Mouse (Mus musculus) small intestine, adult 2 months (tissue): ENCODE results near the gene Ireb2. TPM values are rescaled to one million over a fixed set of nuclear protein-coding genes. Genes with fewer than 3 reads are reported as not detected.

Source experiments
- H3K27ac ChIP-seq: fragments of 200-500 bp; 2 replicates; pipeline ENCODE4 v1.5.1; 2012; ENCODE audit warnings: low read depth, low read length, control low read depth, inconsistent platforms; ENCODE audit not compliant: insufficient read depth
- H3K27me3 ChIP-seq: fragments of 200-500 bp; 2 replicates; pipeline ENCODE4 v1.6.1; 2012; ENCODE audit warnings: mild to moderate bottlenecking, moderate library complexity, low read length, inconsistent platforms; ENCODE audit not compliant: control insufficient read depth, insufficient read depth
- H3K36me3 ChIP-seq: fragments of 200-500 bp; 2 replicates; pipeline ENCODE4 v1.6.1; 2012; ENCODE audit warnings: mild to moderate bottlenecking, low read length, control low read depth, inconsistent platforms; ENCODE audit not compliant: control insufficient read depth, insufficient read depth
- H3K4me1 ChIP-seq: fragments of 200-500 bp; 2 replicates; pipeline ENCODE4 v1.6.1; 2012; ENCODE audit warnings: low read length, inconsistent platforms, mixed read lengths; ENCODE audit not compliant: control insufficient read depth, insufficient read depth, insufficient read length
- H3K4me3 ChIP-seq: fragments of 200-500 bp; 2 replicates; pipeline ENCODE4 v1.5.1; 2012; ENCODE audit warnings: low read depth, mild to moderate bottlenecking, control low read depth, inconsistent platforms, low read length, moderate library complexity
- CTCF ChIP-seq: fragments of 200-500 bp; IDR thresholded peaks from 2 replicates; pipeline ENCODE4 v1.5.1; 2012; ENCODE audit warnings: low read depth, mild to moderate bottlenecking, control low read depth, inconsistent platforms, low read length, moderate library complexity, mixed read lengths; ENCODE audit not compliant: insufficient replicate concordance, insufficient read length; ENCODE audit errors: extremely low read depth
- POLR2A ChIP-seq: fragments of 200-500 bp; IDR thresholded peaks from 2 replicates; pipeline ENCODE4 v1.6.1; 2012; ENCODE audit warnings: low read depth, mild to moderate bottlenecking, control low read depth, inconsistent platforms, low read length, moderate library complexity
- WGBS: fragments of 180-500 bp; shearing (Covaris S2); methylation state at CpG from one replicate; pipeline ENCODE4 v1.1.7; 2018; 5-methylcytosine and 5-hydroxymethylcytosine counted together
- polyA plus RNA-seq: library from polyadenylated mRNA; depleted of rRNA; stranded (reverse); fragments of >200 nt; gene quantifications from 2 replicates; pipeline ENCODE4 v1.2.3, GENCODE M21; 2012

Ireb2 gene
- polyA plus RNA-seq, 1 experiment, result 1.6 TPM

DNA sequence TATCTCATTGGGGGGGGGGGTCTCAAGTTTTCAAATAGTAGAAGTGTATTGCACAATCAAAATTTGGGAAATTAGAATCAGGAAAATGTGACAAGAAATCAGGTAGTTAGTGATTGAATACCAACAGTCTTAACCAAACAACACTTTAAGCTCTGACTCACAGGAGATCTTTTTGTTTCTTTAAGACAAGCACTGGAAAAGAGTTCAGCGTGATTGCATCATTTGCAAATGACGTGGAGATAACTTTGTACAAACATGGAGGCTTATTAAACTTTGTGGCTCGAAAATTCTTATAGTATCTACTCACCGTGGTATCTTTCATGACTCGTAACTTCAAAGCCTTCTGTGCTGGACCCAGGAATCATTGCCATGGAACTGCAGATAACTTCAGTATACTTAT lies 45.9 kb downstream of the Ireb2 start:
- whole genome bisulfite sequencing, result 43% methylated on average over 5 of the region's 5 CpGs
- no peak overlapping the region for H3K4me3 ChIP-seq
- no peaks in the 10 kb centered on the region for H3K27me3 ChIP-seq
- H3K27ac ChIP-seq, result no peak overlapping the region
- peaks cover 31% of the 10 kb centered on the region for H3K36me3 ChIP-seq
- TF ChIP-seq POLR2A, result no peak
- no peak for TF ChIP-seq CTCF
- no peaks in the 10 kb centered on the region for H3K4me1 ChIP-seq

DNA sequence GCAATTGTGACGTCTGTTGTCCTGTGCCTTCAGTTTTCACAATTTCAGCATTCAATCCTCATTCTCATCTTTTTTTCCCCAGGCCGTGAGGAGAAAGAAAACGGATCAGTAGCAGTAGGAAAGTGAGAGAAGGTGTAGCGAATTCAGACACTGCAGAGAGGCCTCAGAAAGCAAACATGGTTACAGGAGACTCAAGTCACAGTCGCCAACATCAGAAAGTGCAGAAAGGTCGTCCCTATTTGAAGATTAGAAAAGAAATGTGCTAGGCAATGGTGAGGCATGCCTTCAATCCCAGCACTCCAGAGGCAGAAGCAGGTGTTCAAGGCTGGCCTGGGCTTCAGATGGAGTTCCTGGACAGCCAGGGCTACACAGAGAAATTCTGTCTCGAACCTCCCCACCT lies 52.0 kb downstream of the Ireb2 start:
- H3K27me3 ChIP-seq, result no peaks in the 10 kb centered on the region
- WGBS, result 59% methylated on average over 7 of the region's 7 CpGs
- TF ChIP-seq CTCF (no peak), POLR2A (no peak)
- H3K4me1 ChIP-seq, result peaks cover 12% of the 10 kb centered on the region
- no peak overlapping the region for H3K4me3 ChIP-seq
- no peak overlapping the region for H3K27ac ChIP-seq
- H3K36me3 ChIP-seq, result peaks cover 4% of the 10 kb centered on the region; the same call in 1 of the 2 replicates

DNA sequence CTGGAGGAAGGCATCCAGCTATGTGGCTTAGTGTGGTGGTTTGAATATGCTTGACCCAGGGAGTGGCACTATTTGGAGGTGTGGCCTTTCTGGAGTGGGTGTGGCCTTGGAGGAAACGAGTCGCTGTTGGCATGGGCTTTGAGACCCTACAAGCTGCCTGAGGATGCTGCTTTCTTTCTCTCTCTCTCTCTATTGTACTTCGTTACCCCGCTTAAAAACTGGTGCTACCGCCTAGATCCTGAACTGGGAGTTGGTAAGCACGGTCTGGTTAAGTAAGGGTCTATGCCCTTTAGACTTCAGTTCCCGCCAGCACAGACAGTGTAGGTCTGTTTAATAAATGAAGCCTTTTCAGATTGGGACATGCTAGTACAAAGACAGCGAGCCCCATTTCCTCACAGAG lies 52.8 kb downstream of the Ireb2 start:
- Histone ChIP-seq H3K36me3 (peaks cover 4% of the 10 kb centered on the region; the same call in 1 of the 2 replicates), H3K27me3 (no peaks in the 10 kb centered on the region), H3K4me3 (no peak overlapping the region), H3K4me1 (peaks cover 13% of the 10 kb centered on the region), H3K27ac (no peak overlapping the region)
- TF ChIP-seq CTCF (no peak), POLR2A (no peak)
- WGBS, result 79% methylated on average over 8 of the region's 8 CpGs

DNA sequence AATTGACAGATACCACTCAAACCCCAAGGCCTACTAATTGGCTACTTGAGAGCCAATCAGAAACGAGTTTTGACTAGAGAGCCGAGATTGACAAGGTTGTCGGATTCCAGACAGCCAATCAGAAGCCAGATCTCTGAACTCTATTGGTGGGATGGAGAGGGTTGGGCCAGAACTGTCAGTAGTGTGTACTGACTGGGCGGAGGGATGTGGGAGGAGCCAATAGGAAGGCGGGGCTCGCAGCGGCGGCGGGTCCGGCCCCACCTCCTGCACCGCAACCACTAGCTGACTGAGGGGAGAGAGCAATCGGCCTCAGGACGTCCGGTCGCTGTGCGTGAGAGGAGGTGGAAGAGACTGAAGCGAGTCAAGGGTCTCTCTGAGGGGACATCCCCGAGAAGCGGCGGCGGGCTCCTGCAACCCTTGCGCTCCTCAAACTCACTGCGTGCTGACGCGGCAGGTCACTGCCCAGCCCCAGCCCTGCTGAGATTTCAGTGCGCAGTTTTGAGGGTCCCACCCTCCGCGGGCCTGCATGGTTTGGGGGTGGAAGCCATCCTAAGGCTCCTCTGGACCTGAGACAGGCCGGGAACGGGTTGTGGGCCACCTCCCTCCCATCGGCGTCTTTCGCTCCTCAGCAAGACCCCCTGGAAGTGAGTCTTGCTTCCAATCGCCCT lies 53.6 kb downstream of the Ireb2 start, which contains the start of gene Hykk:
Hykk (plus strand) TSS at position 274 of the 668 bp plus-strand sequence.
- Histone ChIP-seq H3K36me3 (no peaks in the 10 kb centered on the region), H3K27ac (no peak within 1 kb of the TSS), H3K4me3 (peak within 1 kb of the TSS; percentile 82), H3K4me1 (peaks cover 13% of the 10 kb centered on the region), H3K27me3 (no peaks in the 10 kb centered on the region)
- 2% methylated on average over 34 of the region's 34 CpGs for WGBS
- TF ChIP-seq POLR2A, result peak; percentile 15; the same call in 1 of the 2 replicates
- no peak for TF ChIP-seq CTCF

DNA sequence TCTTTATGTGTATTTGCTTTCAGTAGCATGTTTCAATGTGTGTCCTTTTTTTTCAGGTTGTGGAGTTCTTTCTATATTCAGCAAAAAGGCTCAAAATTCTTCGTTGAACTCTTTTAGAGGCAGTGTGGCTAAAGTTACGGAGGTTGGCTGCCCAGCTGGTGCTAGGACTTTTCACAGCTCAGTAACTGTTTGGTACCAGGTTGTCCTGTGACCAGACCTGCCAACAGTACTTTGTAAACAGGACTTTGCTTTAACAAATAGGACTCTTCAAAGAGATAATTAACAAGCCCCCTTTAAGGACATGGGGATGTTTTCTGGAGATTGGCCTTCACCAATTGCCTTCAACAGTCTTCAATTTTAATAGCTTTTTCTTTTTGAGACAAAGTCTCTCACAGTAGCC lies 54.6 kb downstream of the Ireb2 start:
- H3K27ac ChIP-seq, result no peak overlapping the region
- 68% methylated on average over 2 of the region's 2 CpGs for WGBS
- no peak overlapping the region for H3K4me3 ChIP-seq
- no peak for TF ChIP-seq CTCF
- no peak for TF ChIP-seq POLR2A
- no peaks in the 10 kb centered on the region for H3K36me3 ChIP-seq
- H3K4me1 ChIP-seq, result peaks cover 13% of the 10 kb centered on the region
- H3K27me3 ChIP-seq, result no peaks in the 10 kb centered on the region

DNA sequence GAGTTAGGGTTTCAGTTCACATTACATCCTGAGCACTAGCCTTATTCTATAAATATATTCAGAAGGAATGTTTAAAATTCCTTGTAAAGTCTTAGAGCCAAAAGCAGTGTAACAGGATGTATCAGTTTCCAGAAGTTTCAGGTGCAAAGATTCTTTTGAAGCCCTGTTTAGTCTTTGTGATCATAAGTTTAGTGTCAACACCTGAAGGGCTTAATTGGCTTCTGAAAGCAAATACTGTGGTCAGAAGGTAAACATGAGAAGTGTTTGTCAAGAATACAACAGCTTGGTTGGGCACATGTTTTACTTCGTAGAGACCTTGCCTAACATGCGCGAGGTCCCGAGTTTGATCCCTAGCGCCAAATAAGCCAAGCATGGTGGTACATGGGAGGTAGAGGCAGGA lies 55.2 kb downstream of the Ireb2 start:
- no peaks in the 10 kb centered on the region for H3K27me3 ChIP-seq
- WGBS, result 85% methylated on average over 5 of the region's 5 CpGs
- no peak overlapping the region for H3K27ac ChIP-seq
- H3K36me3 ChIP-seq, result no peaks in the 10 kb centered on the region
- H3K4me1 ChIP-seq, result peaks cover 13% of the 10 kb centered on the region
- TF ChIP-seq POLR2A, result no peak
- TF ChIP-seq CTCF, result no peak
- H3K4me3 ChIP-seq, result no peak overlapping the region

DNA sequence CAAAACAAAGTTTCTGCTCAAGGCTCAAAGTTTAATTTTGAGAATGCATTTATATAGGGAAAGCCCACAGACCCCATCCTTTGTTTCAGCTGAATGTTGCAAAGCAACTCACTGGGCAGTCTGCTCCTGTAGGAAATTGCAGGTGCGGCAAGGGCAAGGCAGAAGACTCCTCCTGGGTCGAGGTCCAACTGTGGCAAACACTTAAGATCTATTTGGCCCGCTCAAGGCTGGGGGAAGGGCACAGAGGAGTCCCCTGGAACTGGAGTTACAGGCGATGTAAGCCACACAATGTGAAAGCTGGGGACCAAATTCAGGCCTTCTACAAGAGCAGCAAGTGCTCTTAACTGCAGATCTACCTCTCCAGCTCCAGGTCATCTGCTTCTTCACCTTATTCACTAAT lies 56.4 kb downstream of the Ireb2 start:
- Histone ChIP-seq H3K36me3 (no peaks in the 10 kb centered on the region), H3K4me1 (peaks cover 13% of the 10 kb centered on the region), H3K27ac (no peak overlapping the region), H3K4me3 (no peak overlapping the region), H3K27me3 (no peaks in the 10 kb centered on the region)
- TF ChIP-seq CTCF (no peak), POLR2A (no peak)
- WGBS, result 16% methylated on average over 4 of the region's 4 CpGs
